Mouse (Mus musculus) spleen, postnatal 10 days (tissue): ENCODE measurements around the gene Ccdc27.
A peak's percentile ranks its signal among the peaks of the same experiment; 100 is the strongest.

Experiments used
- DNase-seq, 2 experiments: peaks; one replicate each; pipeline ENCODE4 v3.0.0; 2021 to 2022; ENCODE audit warnings: low spot score in 2 of 2

Ccdc27 gene

GRCm38 (mm10) chr4:154042577-154042976 lies at the start of gene Ccdc27:
Gene Ccdc27 (minus strand): TSS chr4:154042677.
- DNase-seq: no peak

- DNase-seq: no peak
These were observed 48.9 kb upstream of the Ccdc27 start for GRCm38 (mm10) chr4:154091356-154091755.

GRCm38 (mm10) chr4:154089205-154089604 lies 46.7 kb upstream of the Ccdc27 start:
- peak in 1 of 2 experiments; percentile 41 for DNase-seq

- no peak for DNase-seq
These were observed 44.0 kb upstream of the Ccdc27 start for GRCm38 (mm10) chr4:154086436-154086835.

- DNase-seq: no peak
These were observed 43.4 kb upstream of the Ccdc27 start for GRCm38 (mm10) chr4:154085856-154086255.

- DNase-seq: no peak
These were observed 39.5 kb upstream of the Ccdc27 start for GRCm38 (mm10) chr4:154081974-154082373.

GRCm38 (mm10) chr4:154081021-154081420 lies 38.5 kb upstream of the Ccdc27 start:
- no peak for DNase-seq

- no peak for DNase-seq
These were observed 37.7 kb upstream of the Ccdc27 start for GRCm38 (mm10) chr4:154080211-154080610.

GRCm38 (mm10) chr4:154071941-154072340 lies 29.5 kb upstream of the Ccdc27 start:
- no peak for DNase-seq

GRCm38 (mm10) chr4:154071521-154071920 lies 29.0 kb upstream of the Ccdc27 start:
- DNase-seq: no peak

- peak in 1 of 2 experiments; percentile 32 for DNase-seq
These were observed 28.4 kb upstream of the Ccdc27 start for GRCm38 (mm10) chr4:154070896-154071295.

GRCm38 (mm10) chr4:154064827-154065773 lies 22.6 kb upstream of the Ccdc27 start:
- DNase-seq: peak in 1 of 2 experiments; percentile 31

GRCm38 (mm10) chr4:154057696-154058095 lies 15.2 kb upstream of the Ccdc27 start:
- no peak for DNase-seq

GRCm38 (mm10) chr4:154056661-154057060 lies 14.2 kb upstream of the Ccdc27 start:
- DNase-seq: no peak

GRCm38 (mm10) chr4:154056046-154056445 lies 13.6 kb upstream of the Ccdc27 start:
- DNase-seq: no peak

- no peak for DNase-seq
These were observed 13.0 kb upstream of the Ccdc27 start for GRCm38 (mm10) chr4:154055482-154055881.

- no peak for DNase-seq
These were observed 10.6 kb upstream of the Ccdc27 start for GRCm38 (mm10) chr4:154053065-154053464.

- no peak for DNase-seq
These were observed 8.9 kb upstream of the Ccdc27 start for GRCm38 (mm10) chr4:154051401-154051800.

GRCm38 (mm10) chr4:154045837-154046236 lies 3.4 kb upstream of the Ccdc27 start:
- no peak for DNase-seq

GRCm38 (mm10) chr4:154037123-154037522 lies 5.4 kb downstream of the Ccdc27 start:
- DNase-seq: no peak

GRCm38 (mm10) chr4:154028646-154029045 lies 13.8 kb downstream of the Ccdc27 start:
- DNase-seq: peak in 1 of 2 experiments; percentile 69

GRCm38 (mm10) chr4:154028066-154028465 lies 14.4 kb downstream of the Ccdc27 start:
- DNase-seq: no peak

GRCm38 (mm10) chr4:154026441-154026761 lies 16.1 kb downstream of the Ccdc27 start:
- DNase-seq: peak in 1 of 2 experiments; percentile 22
